Mouse (Mus musculus): ENCODE results near the gene Med1. TPM values are rescaled to one million over a fixed set of nuclear protein-coding genes. Genes with fewer than 3 reads are reported as not detected.

Gene Med1
- polyA plus RNA-seq, 1 experiment = 18.0 TPM

- Histone ChIP-seq H3ac (ENCODE audit: control insufficient read depth, insufficient read length, low read depth) (no peak overlapping the region), H3K36me3 (ENCODE audit: control insufficient read depth, insufficient read depth) (no peaks in the 10 kb centered on the region), H3K4me3 (ENCODE audit: insufficient read depth, poor library complexity, severe bottlenecking) (no peak overlapping the region), H3K79me3 (ENCODE audit: low read depth) (no peaks in the 10 kb centered on the region), H3K79me2 (ENCODE audit: control insufficient read depth, insufficient read depth) (no peaks in the 10 kb centered on the region), H3K27me3 (ENCODE audit: control insufficient read depth, insufficient read depth, insufficient read length) (no peaks in the 10 kb centered on the region)
- no peak for TF ChIP-seq CEBPB (IDR thresholded peaks at IDR 0.05; ENCODE audit: low read depth)
- TF ChIP-seq USF1 (IDR thresholded peaks at IDR 0.05; ENCODE audit: low read depth) = no peak
- no peak for TF ChIP-seq MYOD1 (IDR thresholded peaks at IDR 0.05; ENCODE audit: control insufficient read depth, insufficient read length, low read depth)
- no peak for TF ChIP-seq FOSL1 (IDR thresholded peaks at IDR 0.05; ENCODE audit: insufficient read depth, low read length, poor library complexity, severe bottlenecking)
Measured at GRCm38 (mm10) chr11:98113504-98113903, 79.6 kb downstream of the Med1 start.

GRCm38 (mm10) chr11:98109706-98110105, 83.4 kb downstream of the Med1 start:
- Histone ChIP-seq H3K4me3 (ENCODE audit: insufficient read depth, poor library complexity, severe bottlenecking) (no peak overlapping the region), H3K36me3 (ENCODE audit: control insufficient read depth, insufficient read depth) (no peaks in the 10 kb centered on the region), H3ac (ENCODE audit: control insufficient read depth, insufficient read length, low read depth) (no peak overlapping the region), H3K79me3 (ENCODE audit: low read depth) (no peaks in the 10 kb centered on the region), H3K27me3 (ENCODE audit: control insufficient read depth, insufficient read depth, insufficient read length) (no peaks in the 10 kb centered on the region), H3K79me2 (ENCODE audit: control insufficient read depth, insufficient read depth) (no peaks in the 10 kb centered on the region)
- TF ChIP-seq FOSL1 (IDR thresholded peaks at IDR 0.05; ENCODE audit: insufficient read depth, low read length, poor library complexity, severe bottlenecking) (no peak), CEBPB (IDR thresholded peaks at IDR 0.05; ENCODE audit: low read depth) (no peak), MYOG (IDR thresholded peaks at IDR 0.05; ENCODE audit: control insufficient read depth, extremely low read depth, insufficient read length) (no peak)

Small RNAs within 50 kb of the gene (microRNA-seq; reads per million reads assigned to microRNA genes)
- not detected for gene Gm27399 (ENCODE audit: borderline microRNAs expressed)

Other genes with a start within 250 kb of the Med1 start
- 0.25 TPM for gene Plxdc1, start 206.8 kb downstream of the Med1 start, polyA plus RNA-seq (2012; fragmentation: generic; extraction: Trizol)
- 0.54 TPM for gene Arl5c, start 197.1 kb downstream of the Med1 start, polyA plus RNA-seq (2012; fragmentation: generic; extraction: Trizol)
- 6.1 TPM for gene Cacnb1, start 170.3 kb downstream of the Med1 start, polyA plus RNA-seq (2012; fragmentation: generic; extraction: Trizol)
- 3,682 TPM for gene Rpl19, start 166.6 kb downstream of the Med1 start, polyA plus RNA-seq (2012; fragmentation: generic; extraction: Trizol)
- 34.6 TPM for gene Stac2, start 139.8 kb downstream of the Med1 start, polyA plus RNA-seq (2012; fragmentation: generic; extraction: Trizol)
- gene Fbxl20, start 42.9 kb downstream of the Med1 start, polyA plus RNA-seq (2012; fragmentation: generic; extraction: Trizol) = 2.0 TPM
- 8.7 TPM for gene Cdk12, start 9.8 kb upstream of the Med1 start, polyA plus RNA-seq (2012; fragmentation: generic; extraction: Trizol)
- gene Neurod2, start 136.4 kb upstream of the Med1 start, polyA plus RNA-seq (2012; fragmentation: generic; extraction: Trizol) = not detected
- gene Ppp1r1b, start 155.1 kb upstream of the Med1 start, polyA plus RNA-seq (2012; fragmentation: generic; extraction: Trizol) = 0.28 TPM
- gene Stard3, start 165.1 kb upstream of the Med1 start, polyA plus RNA-seq (2012; fragmentation: generic; extraction: Trizol) = 28.3 TPM
- 0.13 TPM for gene Tcap, start 190.5 kb upstream of the Med1 start, polyA plus RNA-seq (2012; fragmentation: generic; extraction: Trizol)
- 0.04 TPM for gene Pnmt, start 193.2 kb upstream of the Med1 start, polyA plus RNA-seq (2012; fragmentation: generic; extraction: Trizol)
- 6.3 TPM for gene Pgap3, start 207.2 kb upstream of the Med1 start, polyA plus RNA-seq (2012; fragmentation: generic; extraction: Trizol)
- gene Erbb2, start 219.2 kb upstream of the Med1 start, polyA plus RNA-seq (2012; fragmentation: generic; extraction: Trizol) = 15.4 TPM
- gene Mien1, start 245.7 kb upstream of the Med1 start, polyA plus RNA-seq (2012; fragmentation: generic; extraction: Trizol) = 73.7 TPM